Mouse (Mus musculus) activated CD4-positive, CD25-positive, alpha-beta regulatory T cell, adult 9 weeks (primary cell): ENCODE measurements around the gene AW209491. TPM values are rescaled to one million over a fixed set of nuclear protein-coding genes. Genes with fewer than 3 reads are reported as not detected.

Experiments
- polyA plus RNA-seq: library from polyadenylated mRNA; unstranded; fragments of 100-300 nt; shearing (Covaris generic); gene quantifications from one replicate; pipeline ENCODE4 v1.2.1, GENCODE M21; 2017

AW209491 gene
- polyA plus RNA-seq: 17.7 TPM

DNA sequence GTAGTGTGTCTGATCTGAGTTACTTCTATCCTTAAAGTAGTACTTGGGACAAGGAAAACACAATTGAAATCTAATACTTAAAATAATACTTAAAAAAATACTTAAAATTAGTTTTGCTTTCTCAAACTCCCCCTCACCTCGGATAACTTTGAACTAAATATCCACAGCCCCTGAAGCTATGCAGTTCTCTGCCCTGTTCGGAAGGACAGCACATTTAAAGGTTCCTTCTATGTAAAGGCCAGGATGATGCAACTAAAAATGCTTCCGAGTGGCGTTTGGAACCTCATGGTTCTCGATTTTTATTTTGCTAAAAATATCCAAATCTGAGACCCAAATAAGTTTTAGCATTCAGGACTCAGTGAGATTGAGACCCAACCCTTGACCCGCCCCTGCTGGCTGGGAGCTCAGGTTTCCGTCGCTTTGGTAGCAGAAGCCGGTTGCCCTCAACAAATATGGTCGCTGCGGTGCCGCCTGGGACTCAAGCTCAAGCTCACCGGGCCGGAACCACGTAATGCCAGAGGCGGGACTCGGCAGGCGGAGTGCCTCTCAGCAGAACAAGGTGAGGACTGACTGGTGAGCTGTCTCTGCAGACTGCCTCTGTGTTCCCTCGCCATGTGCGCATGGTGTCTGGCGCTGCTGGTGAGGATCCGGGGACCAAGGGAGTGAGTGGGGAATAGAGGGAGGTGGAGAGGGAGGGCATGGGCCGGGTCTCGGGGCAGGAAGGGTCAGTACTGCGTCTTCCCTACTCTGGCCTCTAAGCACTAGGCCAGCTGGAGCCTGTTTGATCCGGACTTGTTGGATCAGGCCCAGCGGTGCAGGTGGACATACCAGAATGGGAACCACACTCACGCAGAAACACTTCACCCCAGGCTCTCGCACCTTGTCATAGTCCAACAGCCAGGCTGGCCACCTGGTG lies at the start of gene AW209491:
TSS of gene AW209491 (plus strand) at position 429 of the 916 bp plus-strand sequence.

DNA sequence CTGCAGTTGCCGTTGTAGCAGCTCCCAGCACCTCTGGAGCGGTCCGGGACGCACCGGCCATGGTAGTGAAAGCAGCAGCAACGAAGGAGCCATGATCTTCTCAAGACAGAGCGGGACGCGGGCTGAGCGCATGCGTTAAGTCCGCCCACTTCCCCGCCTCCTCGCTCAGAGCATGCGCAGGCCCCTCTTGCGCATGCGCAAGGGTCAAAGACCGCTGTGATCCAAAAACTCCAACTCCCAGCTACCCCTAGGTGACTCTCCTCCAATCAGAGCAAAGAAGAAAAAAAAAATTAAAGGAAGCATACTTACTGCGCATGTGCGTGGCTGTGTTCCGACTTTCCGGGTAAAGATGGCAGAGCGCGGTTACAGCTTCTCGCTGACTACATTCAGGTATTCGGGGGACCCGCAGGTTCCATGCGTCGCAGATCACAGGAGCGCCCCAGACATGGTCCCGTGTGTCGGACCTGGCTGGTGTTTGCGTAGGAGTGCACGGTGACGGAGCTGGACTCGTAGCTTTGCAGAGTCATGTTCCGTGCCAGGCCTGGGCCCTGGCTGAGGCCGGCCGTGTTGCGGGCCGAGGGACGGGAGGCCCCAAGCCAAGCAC lies 16.9 kb upstream of the AW209491 start, which contains the start of the genes Mrpl32 and Psma2:
TSS of gene Mrpl32 (minus strand) at position 240 of the 604 bp plus-strand sequence.
TSS of gene Psma2 (plus strand) at position 315 of the 604 bp plus-strand sequence.

Other genes starting within 250 kb of the AW209491 start
- 0.20 TPM for gene Hecw1, start 106.9 kb upstream of the AW209491 start, polyA plus RNA-seq
- 134 TPM for gene Mrpl32, start 17.0 kb upstream of the AW209491 start, polyA plus RNA-seq
- 281 TPM for gene Psma2, start 16.9 kb upstream of the AW209491 start, polyA plus RNA-seq